Mouse (Mus musculus): ENCODE data around the gene Timm9. TPM values are rescaled to one million over a fixed set of nuclear protein-coding genes. Genes with fewer than 3 reads are reported as not detected.
A peak's percentile ranks its signal among the peaks of the same experiment; 100 is the strongest.
"Not testable (repeated sequence)": the region's sequence is repeated elsewhere in the genome, so short reads cannot be mapped to it uniquely, and the experiment has no call there.

Timm9 gene
- polyA plus RNA-seq, 1 experiment from 2014 or later, result 73.8 TPM

GRCm38 (mm10) chr12:71122731-71123130, 13.8 kb downstream of the Timm9 start:
- Histone ChIP-seq H3K27me3 (ENCODE audit: control insufficient read depth, insufficient read depth, low read length) (no peaks in the 10 kb centered on the region), H3K36me3 (ENCODE audit: control insufficient read depth, insufficient read depth, low read length) (no peaks in the 10 kb centered on the region), H3K4me3 (ENCODE audit: low read depth, low read length) (no peak overlapping the region), H3K9me3 (ENCODE audit: control insufficient read depth, low read length) (no peaks in the 10 kb centered on the region), H3K4me2 (replicated peaks; ENCODE audit: low read depth, low read length) (no peak overlapping the region), H3K27ac (ENCODE audit: low read depth, low read length) (no peak overlapping the region), H3K9ac (ENCODE audit: low read depth, low read length) (no peak overlapping the region), H3K4me1 (replicated peaks; ENCODE audit: control insufficient read depth, insufficient read depth, low read length) (no peaks in the 10 kb centered on the region)
- WGBS, result 92% methylated on average over 10 of the region's 10 CpGs
- DNase-seq (ENCODE audit: low spot score), result no peak
- ATAC-seq (ENCODE audit: low FRiP score), result no peak

GRCm38 (mm10) chr12:71116411-71116810, 20.1 kb downstream of the Timm9 start:
- 86% methylated on average over 5 of the region's 5 CpGs for WGBS
- H3K9me3 ChIP-seq (ENCODE audit: control insufficient read depth, low read length), result no peaks in the 10 kb centered on the region
- DNase-seq (ENCODE audit: low spot score) (no peak), ATAC-seq (ENCODE audit: low FRiP score) (no peak)
- H3K4me3 ChIP-seq (ENCODE audit: low read depth, low read length), result no peak overlapping the region
- no peaks in the 10 kb centered on the region for H3K27me3 ChIP-seq (ENCODE audit: control insufficient read depth, insufficient read depth, low read length)
- no peak overlapping the region for H3K4me2 ChIP-seq (replicated peaks; ENCODE audit: low read depth, low read length)
- H3K4me1 ChIP-seq (replicated peaks; ENCODE audit: control insufficient read depth, insufficient read depth, low read length), result no peaks in the 10 kb centered on the region
- no peaks in the 10 kb centered on the region for H3K36me3 ChIP-seq (ENCODE audit: control insufficient read depth, insufficient read depth, low read length)
- H3K9ac ChIP-seq (ENCODE audit: low read depth, low read length), result no peak overlapping the region
- H3K27ac ChIP-seq (ENCODE audit: low read depth, low read length), result no peak overlapping the region

GRCm38 (mm10) chr12:71113675-71114288, 22.7 kb downstream of the Timm9 start:
- ATAC-seq (ENCODE audit: low FRiP score) (no peak), DNase-seq (ENCODE audit: low spot score) (peak; percentile 44)
- Histone ChIP-seq H3K27ac (ENCODE audit: low read depth, low read length) (no peak overlapping the region), H3K4me1 (replicated peaks; ENCODE audit: control insufficient read depth, insufficient read depth, low read length) (no peaks in the 10 kb centered on the region), H3K9me3 (ENCODE audit: control insufficient read depth, low read length) (no peaks in the 10 kb centered on the region), H3K36me3 (ENCODE audit: control insufficient read depth, insufficient read depth, low read length) (no peaks in the 10 kb centered on the region), H3K4me2 (replicated peaks; ENCODE audit: low read depth, low read length) (no peak overlapping the region), H3K9ac (ENCODE audit: low read depth, low read length) (no peak overlapping the region), H3K4me3 (ENCODE audit: low read depth, low read length) (no peak overlapping the region), H3K27me3 (ENCODE audit: control insufficient read depth, insufficient read depth, low read length) (no peaks in the 10 kb centered on the region)
- WGBS, result 34% methylated on average over 12 of the region's 12 CpGs

GRCm38 (mm10) chr12:71113074-71113473, 23.4 kb downstream of the Timm9 start:
- H3K9ac ChIP-seq (ENCODE audit: low read depth, low read length), result no peak overlapping the region
- ATAC-seq (ENCODE audit: low FRiP score), result no peak
- no peak overlapping the region for H3K4me3 ChIP-seq (ENCODE audit: low read depth, low read length)
- no peaks in the 10 kb centered on the region for H3K4me1 ChIP-seq (replicated peaks; ENCODE audit: control insufficient read depth, insufficient read depth, low read length)
- 86% methylated on average over 10 of the region's 10 CpGs for WGBS
- no peak overlapping the region for H3K4me2 ChIP-seq (replicated peaks; ENCODE audit: low read depth, low read length)
- no peak for DNase-seq (ENCODE audit: low spot score)
- no peaks in the 10 kb centered on the region for H3K9me3 ChIP-seq (ENCODE audit: control insufficient read depth, low read length)
- H3K36me3 ChIP-seq (ENCODE audit: control insufficient read depth, insufficient read depth, low read length), result no peaks in the 10 kb centered on the region
- H3K27ac ChIP-seq (ENCODE audit: low read depth, low read length), result no peak overlapping the region
- H3K27me3 ChIP-seq (ENCODE audit: control insufficient read depth, insufficient read depth, low read length), result no peaks in the 10 kb centered on the region

GRCm38 (mm10) chr12:71111331-71111730, 25.2 kb downstream of the Timm9 start, which contains the start of gene Tomm20l:
Gene Tomm20l, plus strand, starts transcription at chr12:71111428.
- H3K27me3 ChIP-seq (ENCODE audit: control insufficient read depth, insufficient read depth, low read length), result no peaks in the 10 kb centered on the region
- DNase-seq (ENCODE audit: low spot score), result peak; percentile 51
- H3K4me1 ChIP-seq (replicated peaks; ENCODE audit: control insufficient read depth, insufficient read depth, low read length), result no peaks in the 10 kb centered on the region
- no peak within 1 kb of the TSS for H3K27ac ChIP-seq (ENCODE audit: low read depth, low read length)
- 12% methylated on average over 33 of the region's 33 CpGs for WGBS
- no peak within 1 kb of the TSS for H3K9ac ChIP-seq (ENCODE audit: low read depth, low read length)
- ATAC-seq (ENCODE audit: low FRiP score), result no peak
- no peaks in the 10 kb centered on the region for H3K9me3 ChIP-seq (ENCODE audit: control insufficient read depth, low read length)
- no peak within 1 kb of the TSS; the same call in 1 of the 2 replicates for H3K4me2 ChIP-seq (replicated peaks; ENCODE audit: low read depth, low read length)
- no peaks in the 10 kb centered on the region for H3K36me3 ChIP-seq (ENCODE audit: control insufficient read depth, insufficient read depth, low read length)
- H3K4me3 ChIP-seq (ENCODE audit: low read depth, low read length), result 0 out of 2 replicates have a peak within 1 kb of the TSS, but pooled peaks have one; percentile 0

- DNase-seq (ENCODE audit: low spot score), result no peak
- Histone ChIP-seq H3K27ac (ENCODE audit: low read depth, low read length) (no peak overlapping the region), H3K36me3 (ENCODE audit: control insufficient read depth, insufficient read depth, low read length) (no peaks in the 10 kb centered on the region), H3K4me1 (replicated peaks; ENCODE audit: control insufficient read depth, insufficient read depth, low read length) (no peaks in the 10 kb centered on the region), H3K27me3 (ENCODE audit: control insufficient read depth, insufficient read depth, low read length) (no peaks in the 10 kb centered on the region), H3K4me2 (replicated peaks; ENCODE audit: low read depth, low read length) (no peak overlapping the region), H3K4me3 (ENCODE audit: low read depth, low read length) (no peak overlapping the region), H3K9ac (ENCODE audit: low read depth, low read length) (no peak overlapping the region), H3K9me3 (ENCODE audit: control insufficient read depth, low read length) (no peaks in the 10 kb centered on the region)
- 84% methylated on average over 6 of the region's 6 CpGs for WGBS
- no peak for ATAC-seq (ENCODE audit: low FRiP score)
Observed at GRCm38 (mm10) chr12:71107216-71107771, 29.2 kb downstream of the Timm9 start.

- ATAC-seq (ENCODE audit: low FRiP score); H3K4me1 ChIP-seq (replicated peaks; ENCODE audit: control insufficient read depth, insufficient read depth, low read length); H3K9ac ChIP-seq (ENCODE audit: low read depth, low read length); H3K36me3 ChIP-seq (ENCODE audit: control insufficient read depth, insufficient read depth, low read length); H3K27me3 ChIP-seq (ENCODE audit: control insufficient read depth, insufficient read depth, low read length); DNase-seq (ENCODE audit: low spot score); H3K9me3 ChIP-seq (ENCODE audit: control insufficient read depth, low read length); H3K4me3 ChIP-seq (ENCODE audit: low read depth, low read length); H3K4me2 ChIP-seq (replicated peaks; ENCODE audit: low read depth, low read length); H3K27ac ChIP-seq (ENCODE audit: low read depth, low read length): not testable (repeated sequence)
- WGBS, result 92% methylated on average over 4 of the region's 4 CpGs
Observed at GRCm38 (mm10) chr12:71104275-71104674, 32.2 kb downstream of the Timm9 start.

- H3K4me2 ChIP-seq (replicated peaks; ENCODE audit: low read depth, low read length), result no peak overlapping the region
- H3K9ac ChIP-seq (ENCODE audit: low read depth, low read length), result no peak overlapping the region
- DNase-seq (ENCODE audit: low spot score) (no peak), ATAC-seq (ENCODE audit: low FRiP score) (no peak)
- no peaks in the 10 kb centered on the region for H3K4me1 ChIP-seq (replicated peaks; ENCODE audit: control insufficient read depth, insufficient read depth, low read length)
- H3K4me3 ChIP-seq (ENCODE audit: low read depth, low read length), result no peak overlapping the region
- 90% methylated on average over 8 of the region's 8 CpGs for WGBS
- no peaks in the 10 kb centered on the region for H3K27me3 ChIP-seq (ENCODE audit: control insufficient read depth, insufficient read depth, low read length)
- no peaks in the 10 kb centered on the region for H3K9me3 ChIP-seq (ENCODE audit: control insufficient read depth, low read length)
- H3K36me3 ChIP-seq (ENCODE audit: control insufficient read depth, insufficient read depth, low read length), result no peaks in the 10 kb centered on the region
- H3K27ac ChIP-seq (ENCODE audit: low read depth, low read length), result no peak overlapping the region
Observed at GRCm38 (mm10) chr12:71086331-71086730, 50.2 kb downstream of the Timm9 start.

Data from hindbrain, embryonic 11.5 days (tissue).